Mouse (Mus musculus) embryo, embryonic 10.5 days (tissue): ENCODE measurements around the gene Idh1.
"Not testable (repeated sequence)": the region's sequence is repeated elsewhere in the genome, so short reads cannot be mapped to it uniquely, and the experiment has no call there.

Experiments
- DNase-seq: peaks from one replicate; pipeline ENCODE4 v3.0.0-alpha.2; 2015; ENCODE audit warnings: low spot score

Idh1 gene

GRCm38 (mm10) chr1:65186287-65187073 is at the start of gene Idh1, which contains the start of gene Pikfyve:
Gene Idh1 (minus strand): TSS chr1:65186500.
Gene Pikfyve (plus strand): TSS chr1:65186683.
- peak; percentile 99 for DNase-seq

- no peak for DNase-seq
Measured at GRCm38 (mm10) chr1:65230566-65230965, 44.3 kb upstream of the Idh1 start.

- DNase-seq, result not testable (repeated sequence)
Measured at GRCm38 (mm10) chr1:65229768-65230167, 43.5 kb upstream of the Idh1 start.

- no peak for DNase-seq
Measured at GRCm38 (mm10) chr1:65227681-65228080, 41.4 kb upstream of the Idh1 start.

- no peak for DNase-seq
Measured at GRCm38 (mm10) chr1:65223654-65224053, 37.4 kb upstream of the Idh1 start.

GRCm38 (mm10) chr1:65217972-65218371 is 31.7 kb upstream of the Idh1 start:
- no peak for DNase-seq

GRCm38 (mm10) chr1:65217567-65217966 is 31.3 kb upstream of the Idh1 start:
- no peak for DNase-seq

- DNase-seq, result no peak
Measured at GRCm38 (mm10) chr1:65213214-65213613, 26.9 kb upstream of the Idh1 start.

GRCm38 (mm10) chr1:65204299-65204698 is 18.0 kb upstream of the Idh1 start:
- no peak for DNase-seq

GRCm38 (mm10) chr1:65198861-65199260 is 12.6 kb upstream of the Idh1 start:
- no peak for DNase-seq

GRCm38 (mm10) chr1:65198425-65198824 is 12.1 kb upstream of the Idh1 start:
- DNase-seq, result no peak

- no peak for DNase-seq
Measured at GRCm38 (mm10) chr1:65193226-65193625, 6.9 kb upstream of the Idh1 start.

- DNase-seq, result no peak
Measured at GRCm38 (mm10) chr1:65190172-65190571, 3.9 kb upstream of the Idh1 start.

GRCm38 (mm10) chr1:65187074-65187430 is 752 bp upstream of the Idh1 start:
- DNase-seq, result peak; percentile 38

GRCm38 (mm10) chr1:65185524-65186205 is 635 bp downstream of the Idh1 start:
- DNase-seq, result peak; percentile 30

GRCm38 (mm10) chr1:65185011-65185410 is 1.3 kb downstream of the Idh1 start:
- DNase-seq, result no peak

- DNase-seq, result no peak
Measured at GRCm38 (mm10) chr1:65183994-65184393, 2.3 kb downstream of the Idh1 start.

- DNase-seq, result no peak
Measured at GRCm38 (mm10) chr1:65181459-65181858, 4.8 kb downstream of the Idh1 start.

GRCm38 (mm10) chr1:65179634-65180249 is 6.6 kb downstream of the Idh1 start:
- peak; percentile 92 for DNase-seq

GRCm38 (mm10) chr1:65178902-65179432 is 7.3 kb downstream of the Idh1 start:
- peak; percentile 98 for DNase-seq

- DNase-seq, result peak; percentile 96
Measured at GRCm38 (mm10) chr1:65178126-65178901, 8.0 kb downstream of the Idh1 start.

- no peak for DNase-seq
Measured at GRCm38 (mm10) chr1:65177452-65177851, 8.8 kb downstream of the Idh1 start.
